Mouse (Mus musculus): ENCODE measurements around the gene Tmem206. TPM values are rescaled to one million over a fixed set of nuclear protein-coding genes. Genes with fewer than 3 reads are reported as not detected.

The Tmem206 gene
- polyA plus RNA-seq, 1 experiment from 2014 or later: 22.8 TPM

- peak; percentile 97 for ATAC-seq (ENCODE audit: low read depth)
- H3K4me3 ChIP-seq (ENCODE audit: low read length): peak overlapping the region; percentile 89
- no peaks in the 10 kb centered on the region for H3K27me3 ChIP-seq (ENCODE audit: control insufficient read depth, insufficient read depth, low read depth, low read length)
- no peaks in the 10 kb centered on the region for H3K36me3 ChIP-seq (ENCODE audit: control insufficient read depth, insufficient read depth, low read length)
- H3K9ac ChIP-seq (ENCODE audit: low read length): peak overlapping the region; percentile 85
- peak overlapping the region; percentile 80 for H3K4me2 ChIP-seq (ENCODE audit: low read depth, low read length)
- H3K9me3 ChIP-seq (ENCODE audit: control insufficient read depth, low read length): no peaks in the 10 kb centered on the region
- under 1% methylated on average over 74 of the region's 82 CpGs for WGBS
- H3K4me1 ChIP-seq (replicated peaks; ENCODE audit: control insufficient read depth, insufficient read depth, low read length): peaks cover 2% of the 10 kb centered on the region; the same call in 1 of the 2 replicates
- H3K27ac ChIP-seq (ENCODE audit: low read length): peak overlapping the region; percentile 99
Measured at GRCm38 (mm10) chr1:191396897-191397849, 71.5 kb downstream of the Tmem206 start.

Other genes with a start within 250 kb of the Tmem206 start
- gene Batf3, start 228.1 kb upstream of the Tmem206 start, polyA plus RNA-seq (2015; fragmentation: Nextera tagmentation; extraction: Ambion mirVana): 5.2 and 6.4 TPM in 2 replicates
- gene Fam71a, start 161.1 kb upstream of the Tmem206 start, polyA plus RNA-seq (2015; fragmentation: Nextera tagmentation; extraction: Ambion mirVana): not detected in 2 replicates
- gene Atf3, start 107.9 kb upstream of the Tmem206 start, polyA plus RNA-seq (2015; fragmentation: Nextera tagmentation; extraction: Ambion mirVana): 3.9 and 4.3 TPM in 2 replicates
- 97.7 and 107 TPM in 2 replicates for gene Nenf, start 7.7 kb upstream of the Tmem206 start, polyA plus RNA-seq (2015; fragmentation: Nextera tagmentation; extraction: Ambion mirVana)
- 18.4 and 21.7 TPM in 2 replicates for gene Ppp2r5a, start 77.4 kb downstream of the Tmem206 start, polyA plus RNA-seq (2015; fragmentation: Nextera tagmentation; extraction: Ambion mirVana)
- 50.1 and 54.0 TPM in 2 replicates for gene Dtl, start 249.6 kb downstream of the Tmem206 start, polyA plus RNA-seq (2015; fragmentation: Nextera tagmentation; extraction: Ambion mirVana)
- gene Ints7, start 249.7 kb downstream of the Tmem206 start, polyA plus RNA-seq (2015; fragmentation: Nextera tagmentation; extraction: Ambion mirVana): 51.7 and 54.7 TPM in 2 replicates